Mouse (Mus musculus): ENCODE results near the gene Prr12. TPM values are rescaled to one million over a fixed set of nuclear protein-coding genes. Genes with fewer than 3 reads are reported as not detected.

Gene Prr12
- polyA plus RNA-seq, 1 experiment from 2014 or later = 13.4 TPM

Small RNA genes lying within 50 kb of the gene (microRNA-seq; reads per million reads assigned to microRNA genes)
- not detected for gene Mir7054

Other genes starting within 250 kb of the Prr12 start
- gene Nup62, start 236.8 kb downstream of the Prr12 start, polyA plus RNA-seq (2015; fragmentation: Nextera tagmentation; extraction: Ambion mirVana) = 42.5 and 51.6 TPM in 2 replicates
- 0.80 and 1.7 TPM in 2 replicates for gene Il4i1, start 236.5 kb downstream of the Prr12 start, polyA plus RNA-seq (2015; fragmentation: Nextera tagmentation; extraction: Ambion mirVana)
- gene Atf5, start 236.2 kb downstream of the Prr12 start, polyA plus RNA-seq (2015; fragmentation: Nextera tagmentation; extraction: Ambion mirVana) = 2.7 and 2.9 TPM in 2 replicates
- gene Akt1s1, start 203.9 kb downstream of the Prr12 start, polyA plus RNA-seq (2015; fragmentation: Nextera tagmentation; extraction: Ambion mirVana) = 90.7 and 92.8 TPM in 2 replicates
- 112 and 120 TPM in 2 replicates for gene Tbc1d17, start 203.8 kb downstream of the Prr12 start, polyA plus RNA-seq (2015; fragmentation: Nextera tagmentation; extraction: Ambion mirVana)
- gene Pnkp, start 195.7 kb downstream of the Prr12 start, polyA plus RNA-seq (2015; fragmentation: Nextera tagmentation; extraction: Ambion mirVana) = 30.1 and 34.0 TPM in 2 replicates
- 389 and 459 TPM in 2 replicates for gene Ptov1, start 183.1 kb downstream of the Prr12 start, polyA plus RNA-seq (2015; fragmentation: Nextera tagmentation; extraction: Ambion mirVana)
- 136 and 158 TPM in 2 replicates for gene Med25, start 160.2 kb downstream of the Prr12 start, polyA plus RNA-seq (2015; fragmentation: Nextera tagmentation; extraction: Ambion mirVana)
- 18.1 and 19.6 TPM in 2 replicates for gene Fuz, start 156.8 kb downstream of the Prr12 start, polyA plus RNA-seq (2015; fragmentation: Nextera tagmentation; extraction: Ambion mirVana)
- gene Ap2a1, start 123.4 kb downstream of the Prr12 start, polyA plus RNA-seq (2015; fragmentation: Nextera tagmentation; extraction: Ambion mirVana) = 128 and 133 TPM in 2 replicates
- gene Tsks, start 109.7 kb downstream of the Prr12 start, polyA plus RNA-seq (2015; fragmentation: Nextera tagmentation; extraction: Ambion mirVana) = 0.15 TPM in 1 of 2 replicates, not detected in the other
- gene Cpt1c, start 78.0 kb downstream of the Prr12 start, polyA plus RNA-seq (2015; fragmentation: Nextera tagmentation; extraction: Ambion mirVana) = 58.6 and 59.7 TPM in 2 replicates
- 629 and 637 TPM in 2 replicates for gene Prmt1, start 66.3 kb downstream of the Prr12 start, polyA plus RNA-seq (2015; fragmentation: Nextera tagmentation; extraction: Ambion mirVana)
- gene Irf3, start 55.2 kb downstream of the Prr12 start, polyA plus RNA-seq (2015; fragmentation: Nextera tagmentation; extraction: Ambion mirVana) = 63.5 and 65.4 TPM in 2 replicates
- 10.2 and 15.7 TPM in 2 replicates for gene Bcl2l12, start 54.2 kb downstream of the Prr12 start, polyA plus RNA-seq (2015; fragmentation: Nextera tagmentation; extraction: Ambion mirVana)
- gene Scaf1, start 36.5 kb downstream of the Prr12 start, polyA plus RNA-seq (2015; fragmentation: Nextera tagmentation; extraction: Ambion mirVana) = 38.6 and 47.1 TPM in 2 replicates
- gene Rras, start 34.9 kb downstream of the Prr12 start, polyA plus RNA-seq (2015; fragmentation: Nextera tagmentation; extraction: Ambion mirVana) = 13.1 and 16.7 TPM in 2 replicates
- 68.8 and 69.0 TPM in 2 replicates for gene Nosip, start 9.5 kb upstream of the Prr12 start, polyA plus RNA-seq (2015; fragmentation: Nextera tagmentation; extraction: Ambion mirVana)
- 15.7 and 16.7 TPM in 2 replicates for gene Prrg2, start 9.8 kb upstream of the Prr12 start, polyA plus RNA-seq (2015; fragmentation: Nextera tagmentation; extraction: Ambion mirVana)
- 63.3 and 77.3 TPM in 2 replicates for gene Rcn3, start 39.3 kb upstream of the Prr12 start, polyA plus RNA-seq (2015; fragmentation: Nextera tagmentation; extraction: Ambion mirVana)
- 34.1 and 40.2 TPM in 2 replicates for gene Fcgrt, start 51.0 kb upstream of the Prr12 start, polyA plus RNA-seq (2015; fragmentation: Nextera tagmentation; extraction: Ambion mirVana)
- 698 and 709 TPM in 2 replicates for gene Rps11, start 71.6 kb upstream of the Prr12 start, polyA plus RNA-seq (2015; fragmentation: Nextera tagmentation; extraction: Ambion mirVana)
- 587 and 622 TPM in 2 replicates for gene Rpl13a, start 75.9 kb upstream of the Prr12 start, polyA plus RNA-seq (2015; fragmentation: Nextera tagmentation; extraction: Ambion mirVana)
- 0.16 and 0.37 TPM in 2 replicates for gene Gm45713, start 83.3 kb upstream of the Prr12 start, polyA plus RNA-seq (2015; fragmentation: Nextera tagmentation; extraction: Ambion mirVana)
- gene Flt3l, start 83.6 kb upstream of the Prr12 start, polyA plus RNA-seq (2015; fragmentation: Nextera tagmentation; extraction: Ambion mirVana) = 2.0 and 2.8 TPM in 2 replicates
- gene Pih1d1, start 101.4 kb upstream of the Prr12 start, polyA plus RNA-seq (2015; fragmentation: Nextera tagmentation; extraction: Ambion mirVana) = 94.5 and 97.6 TPM in 2 replicates
- gene Aldh16a1, start 101.7 kb upstream of the Prr12 start, polyA plus RNA-seq (2015; fragmentation: Nextera tagmentation; extraction: Ambion mirVana) = 18.8 and 22.9 TPM in 2 replicates
- 1.1 and 1.5 TPM in 2 replicates for gene Slc17a7, start 111.1 kb upstream of the Prr12 start, polyA plus RNA-seq (2015; fragmentation: Nextera tagmentation; extraction: Ambion mirVana)
- not detected in 2 replicates for gene Gfy, start 126.7 kb upstream of the Prr12 start, polyA plus RNA-seq (2015; fragmentation: Nextera tagmentation; extraction: Ambion mirVana)
- gene Pth2, start 128.1 kb upstream of the Prr12 start, polyA plus RNA-seq (2015; fragmentation: Nextera tagmentation; extraction: Ambion mirVana) = 0.75 and 1.4 TPM in 2 replicates
- 0.54 and 0.65 TPM in 2 replicates for gene Ccdc155, start 152.0 kb upstream of the Prr12 start, polyA plus RNA-seq (2015; fragmentation: Nextera tagmentation; extraction: Ambion mirVana)
- 13.6 and 18.4 TPM in 2 replicates for gene Dkkl1, start 159.3 kb upstream of the Prr12 start, polyA plus RNA-seq (2015; fragmentation: Nextera tagmentation; extraction: Ambion mirVana)
- 46.9 and 54.1 TPM in 2 replicates for gene Tead2, start 162.9 kb upstream of the Prr12 start, polyA plus RNA-seq (2015; fragmentation: Nextera tagmentation; extraction: Ambion mirVana)
- 1.3 and 1.4 TPM in 2 replicates for gene Cd37, start 186.2 kb upstream of the Prr12 start, polyA plus RNA-seq (2015; fragmentation: Nextera tagmentation; extraction: Ambion mirVana)
- gene Slc6a16, start 188.2 kb upstream of the Prr12 start, polyA plus RNA-seq (2015; fragmentation: Nextera tagmentation; extraction: Ambion mirVana) = 0.89 and 2.0 TPM in 2 replicates
- gene Slc6a21, start 224.6 kb upstream of the Prr12 start, polyA plus RNA-seq (2015; fragmentation: Nextera tagmentation; extraction: Ambion mirVana) = not detected in 2 replicates